Mouse (Mus musculus): ENCODE data around the gene Pklr.

DNA sequence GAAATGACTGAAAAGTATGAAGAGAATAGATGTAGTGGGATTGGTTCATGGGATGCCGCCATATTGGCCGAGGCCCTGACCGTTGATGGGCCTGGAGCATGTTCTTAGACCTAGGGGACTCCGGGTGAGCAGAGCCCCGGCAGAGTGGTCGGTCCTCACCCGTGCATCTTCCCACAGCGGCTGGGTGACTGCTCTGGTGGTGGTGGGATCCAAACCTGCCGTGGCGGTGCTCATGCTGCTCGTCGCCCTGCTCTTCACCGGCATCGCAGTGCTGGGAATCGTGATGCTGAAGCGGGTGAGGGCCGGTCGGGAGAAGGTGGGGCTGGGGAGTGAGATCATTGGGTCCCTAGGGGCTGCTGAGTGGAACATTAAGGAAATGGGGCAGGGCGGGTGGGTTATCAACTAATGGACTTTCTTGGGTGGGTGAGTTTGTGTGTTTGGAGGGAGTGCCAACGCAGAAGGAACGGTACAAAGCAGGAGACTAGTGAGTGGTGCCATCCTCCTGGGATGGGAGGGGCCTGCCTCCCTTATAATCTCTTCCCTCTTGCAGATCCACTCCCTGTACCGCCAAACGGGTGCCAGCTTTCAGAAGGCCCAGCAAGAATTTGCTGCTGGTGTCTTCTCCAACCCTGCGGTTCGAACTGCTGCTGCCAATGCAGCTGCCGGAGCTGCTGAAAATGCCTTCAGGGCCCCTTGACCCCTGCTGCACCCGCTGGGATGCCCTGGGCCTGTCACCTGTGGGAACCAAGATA is 46.0 kb downstream of the Pklr start:
- TF ChIP-seq CTCF (IDR thresholded peaks at IDR 0.05; ENCODE audit: control insufficient read depth, insufficient read depth, low read length), result no peak
- TF ChIP-seq POLR2A (IDR thresholded peaks at IDR 0.05; ENCODE audit: borderline replicate concordance, control insufficient read depth, low read depth, low read length), result no peak

Data from bone marrow, adult 2 months (tissue).